Mouse (Mus musculus): ENCODE data around the gene Hist1h2bh. TPM values are rescaled to one million over a fixed set of nuclear protein-coding genes. Genes with fewer than 3 reads are reported as not detected.

The Hist1h2bh gene
- polyA plus RNA-seq, 1 experiment from 2014 or later, result 0.37 TPM

DNA sequence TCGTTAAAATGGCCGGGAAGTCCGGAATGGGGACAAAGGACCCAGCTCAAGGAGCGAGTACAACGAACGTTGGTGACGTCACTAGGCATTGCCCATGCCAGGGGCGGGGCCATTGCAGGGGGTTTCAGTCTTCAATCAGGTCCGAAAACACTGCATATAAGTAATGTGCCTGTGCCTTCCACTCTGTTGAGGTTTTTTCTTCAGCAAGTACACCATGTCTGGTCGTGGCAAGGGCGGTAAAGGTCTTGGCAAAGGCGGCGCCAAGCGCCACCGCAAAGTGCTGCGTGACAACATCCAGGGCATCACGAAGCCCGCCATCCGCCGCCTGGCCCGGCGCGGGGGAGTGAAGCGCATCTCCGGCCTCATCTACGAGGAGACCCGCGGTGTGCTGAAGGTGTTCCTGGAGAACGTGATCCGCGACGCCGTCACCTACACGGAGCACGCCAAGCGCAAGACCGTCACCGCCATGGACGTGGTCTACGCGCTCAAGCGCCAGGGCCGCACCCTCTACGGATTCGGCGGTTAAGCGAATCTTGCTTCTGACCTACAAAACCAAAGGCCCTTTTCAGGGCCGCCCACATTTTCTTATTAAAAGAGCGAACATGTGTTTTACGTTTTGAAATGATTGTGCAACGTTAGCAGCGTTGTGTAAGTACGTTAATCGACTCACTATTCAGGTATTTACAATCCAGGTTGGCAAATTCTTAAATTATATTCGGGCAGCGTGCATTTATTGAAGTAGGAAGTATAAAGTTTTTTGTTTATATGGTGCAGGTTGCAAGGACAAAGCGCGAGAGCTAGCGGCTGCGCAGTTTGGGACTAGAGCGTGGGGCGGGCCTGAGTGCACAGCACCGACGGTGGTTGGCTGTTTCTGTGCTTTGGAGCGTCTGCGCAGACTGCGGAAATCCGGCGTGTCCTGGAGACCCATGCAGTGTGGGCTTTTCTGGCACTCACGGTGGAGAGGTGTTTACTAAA is 12.0 kb downstream of the Hist1h2bh start, which contains the start of gene Hist1h4h:
Hist1h4h (plus strand) TSS at position 150 of the 975 bp plus-strand sequence.
- Histone ChIP-seq H3K27me3 (no peaks in the 10 kb centered on the region), H3K4me3 (peak within 1 kb of the TSS; percentile 58), H3K4me1 (peaks cover 53% of the 10 kb centered on the region), H3K4me2 (replicated peaks) (peak within 1 kb of the TSS; percentile 82), H3K27ac (replicated peaks) (peak within 1 kb of the TSS; percentile 99), H3K36me3 (no peaks in the 10 kb centered on the region), H3K9ac (replicated peaks) (peak within 1 kb of the TSS; percentile 78), H3K9me3 (no peaks in the 10 kb centered on the region)
- ATAC-seq (replicated peaks), result peak; percentile 88
- under 1% methylated on average over 61 of the region's 70 CpGs for WGBS

DNA sequence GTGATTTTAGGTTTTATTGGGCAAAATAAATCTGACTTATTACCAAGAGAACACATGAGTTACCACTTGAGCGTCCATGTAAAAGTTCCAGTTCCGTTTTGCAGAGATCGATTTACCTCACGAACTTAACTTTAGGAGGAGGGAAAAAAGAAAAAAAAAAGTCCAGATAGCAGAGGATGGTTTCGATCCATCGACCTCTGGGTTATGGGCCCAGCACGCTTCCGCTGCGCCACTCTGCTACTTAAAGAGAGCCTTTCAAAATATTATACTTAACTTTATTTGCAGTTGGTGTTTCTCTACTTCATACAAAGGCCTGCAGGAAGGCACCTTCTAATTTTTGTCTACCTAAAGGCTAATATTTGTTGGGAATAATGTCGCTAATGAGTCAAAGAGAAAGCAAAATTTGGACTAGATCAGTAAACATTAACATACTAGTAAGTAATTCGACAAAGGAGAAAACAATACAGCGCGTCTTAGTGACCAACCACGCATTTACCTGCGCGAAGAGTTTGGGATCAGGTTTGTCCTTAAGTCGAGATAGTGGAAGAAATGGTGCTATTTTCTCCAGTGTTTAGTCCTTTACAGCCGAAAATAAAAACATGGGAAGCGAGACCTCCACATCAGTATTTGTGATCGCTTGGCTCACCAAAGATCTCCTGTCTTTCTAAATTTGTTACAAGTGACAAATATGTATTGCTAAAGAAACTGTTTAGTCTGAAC is 12.9 kb downstream of the Hist1h2bh start:
- peak overlapping the region; percentile 82 for H3K4me2 ChIP-seq (replicated peaks)
- peaks cover 52% of the 10 kb centered on the region for H3K4me1 ChIP-seq
- no peaks in the 10 kb centered on the region for H3K36me3 ChIP-seq
- H3K9ac ChIP-seq (replicated peaks), result peak overlapping the region; percentile 78
- H3K27me3 ChIP-seq, result no peaks in the 10 kb centered on the region
- no peaks in the 10 kb centered on the region for H3K9me3 ChIP-seq
- ATAC-seq (replicated peaks), result no peak
- H3K27ac ChIP-seq (replicated peaks), result peak overlapping the region; percentile 99
- peak overlapping the region; percentile 58 for H3K4me3 ChIP-seq
- WGBS, result under 1% methylated on average over 20 of the region's 20 CpGs

DNA sequence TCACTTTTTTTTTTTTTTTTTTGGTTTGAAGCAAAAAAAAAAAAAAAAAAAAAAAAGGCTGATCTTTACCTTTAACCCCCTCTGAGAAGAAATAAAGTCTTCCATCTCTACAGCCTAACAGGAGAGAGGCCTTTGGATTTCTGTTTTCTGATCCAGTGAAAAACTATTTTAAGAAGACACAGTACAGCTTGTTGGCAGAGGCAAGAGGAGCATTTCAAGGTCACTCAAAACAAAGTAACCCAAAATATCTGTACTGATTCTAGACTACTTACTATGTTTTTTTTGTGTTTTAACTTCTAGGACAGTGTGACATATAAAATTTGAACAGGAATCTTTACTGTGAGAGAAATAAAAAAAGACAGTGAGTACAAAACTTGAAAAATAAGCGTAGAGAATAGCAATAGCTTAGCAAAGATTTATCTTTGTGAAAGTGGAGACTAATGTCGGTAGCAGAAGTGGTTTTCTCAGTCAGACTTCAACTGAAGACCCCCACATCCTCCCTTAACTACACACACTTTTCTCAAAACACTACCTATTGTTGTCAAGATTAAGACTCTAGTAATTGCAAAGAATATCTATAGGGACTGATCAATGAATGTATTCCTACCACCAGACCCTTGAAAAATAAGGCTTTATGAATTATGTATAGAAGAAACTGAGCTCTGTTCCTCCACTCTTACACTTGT is 13.6 kb downstream of the Hist1h2bh start:
- 23% methylated on average over 2 of the region's 2 CpGs for WGBS
- no peaks in the 10 kb centered on the region for H3K9me3 ChIP-seq
- peaks cover 52% of the 10 kb centered on the region for H3K4me1 ChIP-seq
- peak overlapping the region; percentile 58 for H3K4me3 ChIP-seq
- no peaks in the 10 kb centered on the region for H3K36me3 ChIP-seq
- H3K4me2 ChIP-seq (replicated peaks), result peak overlapping the region; percentile 82
- no peaks in the 10 kb centered on the region for H3K27me3 ChIP-seq
- H3K9ac ChIP-seq (replicated peaks), result peak overlapping the region; percentile 78
- ATAC-seq (replicated peaks), result no peak
- peak overlapping the region; percentile 99 for H3K27ac ChIP-seq (replicated peaks)

- Histone ChIP-seq H3K27ac (replicated peaks) (no peak overlapping the region), H3K4me3 (no peak overlapping the region; the same call in 1 of the 2 replicates), H3K9ac (replicated peaks) (no peak overlapping the region), H3K9me3 (no peaks in the 10 kb centered on the region), H3K36me3 (no peaks in the 10 kb centered on the region), H3K27me3 (no peaks in the 10 kb centered on the region), H3K4me1 (peaks cover 46% of the 10 kb centered on the region), H3K4me2 (replicated peaks) (0 out of 2 replicates have a peak overlapping the region, but pooled peaks have one; percentile 2)
- 84% methylated on average over 5 of the region's 5 CpGs for WGBS
- no peak for ATAC-seq (replicated peaks)
Measured at GRCm38 (mm10) chr13:23529005-23529404, 14.2 kb downstream of the Hist1h2bh start.

GRCm38 (mm10) chr13:23526312-23526711 is 16.9 kb downstream of the Hist1h2bh start:
- ATAC-seq (replicated peaks), result 0 out of 2 replicates have a peak, but pooled peaks have one; percentile 33
- Histone ChIP-seq H3K27me3 (no peaks in the 10 kb centered on the region), H3K9ac (replicated peaks) (peak overlapping the region; percentile 58), H3K4me3 (peak overlapping the region; percentile 49), H3K27ac (replicated peaks) (peak overlapping the region; percentile 89), H3K36me3 (no peaks in the 10 kb centered on the region), H3K9me3 (no peaks in the 10 kb centered on the region), H3K4me1 (peaks cover 30% of the 10 kb centered on the region), H3K4me2 (replicated peaks) (peak overlapping the region; percentile 46)
- under 1% methylated on average over 17 of the region's 17 CpGs for WGBS

DNA sequence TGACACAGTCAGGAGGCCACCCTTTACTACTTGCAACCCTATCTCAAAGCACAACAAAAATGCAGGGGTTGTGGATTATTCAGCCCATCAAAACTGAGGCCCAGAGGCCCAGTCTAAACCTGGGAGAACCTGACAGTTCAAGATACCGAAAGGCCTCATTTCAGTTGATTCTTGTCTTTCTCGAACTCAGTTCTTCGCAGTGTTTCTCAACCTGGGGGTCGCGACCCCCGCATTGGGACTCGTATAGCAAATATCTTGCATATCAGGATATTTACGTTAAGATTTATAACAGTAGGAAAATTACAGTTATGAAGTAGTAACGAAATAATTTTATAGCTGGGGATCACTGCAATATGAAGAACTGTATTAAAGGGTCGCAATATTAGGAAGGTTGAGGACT is 17.3 kb downstream of the Hist1h2bh start:
- Histone ChIP-seq H3K4me1 (peaks cover 30% of the 10 kb centered on the region), H3K9ac (replicated peaks) (no peak overlapping the region; the same call in 1 of the 2 replicates), H3K9me3 (no peaks in the 10 kb centered on the region), H3K4me3 (peak overlapping the region; percentile 49), H3K27ac (replicated peaks) (no peak overlapping the region), H3K27me3 (no peaks in the 10 kb centered on the region), H3K4me2 (replicated peaks) (peak overlapping the region; percentile 46), H3K36me3 (no peaks in the 10 kb centered on the region)
- ATAC-seq (replicated peaks), result no peak
- WGBS, result 2% methylated on average over 10 of the region's 10 CpGs

GRCm38 (mm10) chr13:23524654-23525053 is 18.5 kb downstream of the Hist1h2bh start:
- ATAC-seq (replicated peaks), result peak; percentile 58
- WGBS, result 9% methylated on average over 5 of the region's 5 CpGs
- Histone ChIP-seq H3K27me3 (no peaks in the 10 kb centered on the region), H3K4me2 (replicated peaks) (peak overlapping the region; percentile 17; the same call in 1 of the 2 replicates), H3K9me3 (no peaks in the 10 kb centered on the region), H3K4me1 (peaks cover 26% of the 10 kb centered on the region), H3K9ac (replicated peaks) (no peak overlapping the region), H3K27ac (replicated peaks) (no peak overlapping the region; the same call in 1 of the 2 replicates), H3K4me3 (no peak overlapping the region), H3K36me3 (no peaks in the 10 kb centered on the region)

GRCm38 (mm10) chr13:23523976-23524375 is 19.2 kb downstream of the Hist1h2bh start:
- WGBS, result 48% methylated on average over 5 of the region's 5 CpGs
- Histone ChIP-seq H3K36me3 (no peaks in the 10 kb centered on the region), H3K4me1 (peaks cover 23% of the 10 kb centered on the region), H3K27me3 (no peaks in the 10 kb centered on the region), H3K4me2 (replicated peaks) (no peak overlapping the region), H3K4me3 (no peak overlapping the region), H3K9ac (replicated peaks) (no peak overlapping the region), H3K9me3 (no peaks in the 10 kb centered on the region), H3K27ac (replicated peaks) (no peak overlapping the region)
- no peak for ATAC-seq (replicated peaks)

DNA sequence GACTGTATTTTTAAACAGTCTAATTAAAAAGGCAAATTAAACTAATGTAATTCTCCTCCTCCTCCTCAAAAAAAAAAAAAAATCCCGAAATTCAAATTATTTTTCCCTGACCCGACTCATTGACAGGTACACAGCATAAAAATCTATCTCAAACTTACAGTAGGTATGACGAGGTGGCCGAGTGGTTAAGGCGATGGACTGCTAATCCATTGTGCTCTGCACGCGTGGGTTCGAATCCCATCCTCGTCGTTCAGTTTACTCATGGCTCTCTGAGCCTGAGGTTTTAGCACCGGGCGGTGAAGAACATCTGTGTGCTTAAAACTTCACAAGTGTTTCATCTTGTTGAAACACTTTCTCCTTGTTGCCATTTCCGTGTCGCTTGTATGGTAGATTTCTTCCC is 21.5 kb downstream of the Hist1h2bh start:
- H3K27me3 ChIP-seq, result no peaks in the 10 kb centered on the region
- WGBS, result 1% methylated on average over 14 of the region's 14 CpGs
- H3K36me3 ChIP-seq, result no peaks in the 10 kb centered on the region
- H3K4me3 ChIP-seq, result 0 out of 2 replicates have a peak overlapping the region, but pooled peaks have one; percentile 5
- peaks cover 17% of the 10 kb centered on the region for H3K4me1 ChIP-seq
- H3K9me3 ChIP-seq, result no peaks in the 10 kb centered on the region
- H3K9ac ChIP-seq (replicated peaks), result no peak overlapping the region
- H3K4me2 ChIP-seq (replicated peaks), result peak overlapping the region; percentile 14; the same call in 1 of the 2 replicates
- no peak for ATAC-seq (replicated peaks)
- H3K27ac ChIP-seq (replicated peaks), result no peak overlapping the region

- under 1% methylated on average over 10 of the region's 10 CpGs for WGBS
- Histone ChIP-seq H3K4me2 (replicated peaks) (peak overlapping the region; percentile 73), H3K9ac (replicated peaks) (no peak overlapping the region), H3K36me3 (no peaks in the 10 kb centered on the region), H3K27ac (replicated peaks) (no peak overlapping the region), H3K4me1 (peaks cover 15% of the 10 kb centered on the region), H3K4me3 (peak overlapping the region; percentile 47), H3K27me3 (no peaks in the 10 kb centered on the region), H3K9me3 (no peaks in the 10 kb centered on the region)
- 0 out of 2 replicates have a peak, but pooled peaks have one; percentile 26 for ATAC-seq (replicated peaks)
Measured at GRCm38 (mm10) chr13:23519416-23519815, 23.8 kb downstream of the Hist1h2bh start.

DNA sequence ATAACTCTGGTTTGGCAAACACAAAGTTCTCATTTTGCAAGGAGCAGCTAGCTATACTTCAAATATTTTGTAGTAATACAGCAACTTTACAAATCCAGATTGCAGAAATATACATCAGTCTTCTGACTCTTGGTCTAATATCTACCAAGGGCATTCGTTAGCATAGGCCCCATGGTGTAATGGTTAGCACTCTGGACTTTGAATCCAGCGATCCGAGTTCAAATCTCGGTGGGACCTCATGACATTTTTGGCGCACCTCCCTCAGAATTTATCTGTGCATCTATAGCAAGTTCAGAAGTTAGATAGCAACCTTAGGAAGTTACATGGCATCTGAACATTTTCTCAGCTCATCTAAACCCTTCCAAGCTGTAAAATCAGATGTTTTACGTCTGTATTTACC is 24.3 kb downstream of the Hist1h2bh start:
- H3K9me3 ChIP-seq, result no peaks in the 10 kb centered on the region
- peak overlapping the region; percentile 47 for H3K4me3 ChIP-seq
- ATAC-seq (replicated peaks), result peak; percentile 27
- under 1% methylated on average over 6 of the region's 6 CpGs for WGBS
- no peak overlapping the region for H3K27ac ChIP-seq (replicated peaks)
- peak overlapping the region; percentile 73 for H3K4me2 ChIP-seq (replicated peaks)
- H3K36me3 ChIP-seq, result no peaks in the 10 kb centered on the region
- H3K27me3 ChIP-seq, result no peaks in the 10 kb centered on the region
- H3K9ac ChIP-seq (replicated peaks), result no peak overlapping the region
- peaks cover 15% of the 10 kb centered on the region for H3K4me1 ChIP-seq

Measured in forebrain, embryonic 15.5 days (tissue).